Mouse (Mus musculus) right cerebral cortex, postnatal 36 days (tissue): Measurements from ENCODE around the gene Larp7.

Source experiments
- DNase-seq, 2 experiments: peaks; one replicate each; pipeline ENCODE4 v3.0.0; 2022; ENCODE audit warnings: low spot score in 2 of 2, mixed read lengths in 1 of 2

The Larp7 gene

GRCm38 (mm10) chr3:127511786-127512746 is 41.1 kb downstream of the Larp7 start:
- DNase-seq: no peak

DNA sequence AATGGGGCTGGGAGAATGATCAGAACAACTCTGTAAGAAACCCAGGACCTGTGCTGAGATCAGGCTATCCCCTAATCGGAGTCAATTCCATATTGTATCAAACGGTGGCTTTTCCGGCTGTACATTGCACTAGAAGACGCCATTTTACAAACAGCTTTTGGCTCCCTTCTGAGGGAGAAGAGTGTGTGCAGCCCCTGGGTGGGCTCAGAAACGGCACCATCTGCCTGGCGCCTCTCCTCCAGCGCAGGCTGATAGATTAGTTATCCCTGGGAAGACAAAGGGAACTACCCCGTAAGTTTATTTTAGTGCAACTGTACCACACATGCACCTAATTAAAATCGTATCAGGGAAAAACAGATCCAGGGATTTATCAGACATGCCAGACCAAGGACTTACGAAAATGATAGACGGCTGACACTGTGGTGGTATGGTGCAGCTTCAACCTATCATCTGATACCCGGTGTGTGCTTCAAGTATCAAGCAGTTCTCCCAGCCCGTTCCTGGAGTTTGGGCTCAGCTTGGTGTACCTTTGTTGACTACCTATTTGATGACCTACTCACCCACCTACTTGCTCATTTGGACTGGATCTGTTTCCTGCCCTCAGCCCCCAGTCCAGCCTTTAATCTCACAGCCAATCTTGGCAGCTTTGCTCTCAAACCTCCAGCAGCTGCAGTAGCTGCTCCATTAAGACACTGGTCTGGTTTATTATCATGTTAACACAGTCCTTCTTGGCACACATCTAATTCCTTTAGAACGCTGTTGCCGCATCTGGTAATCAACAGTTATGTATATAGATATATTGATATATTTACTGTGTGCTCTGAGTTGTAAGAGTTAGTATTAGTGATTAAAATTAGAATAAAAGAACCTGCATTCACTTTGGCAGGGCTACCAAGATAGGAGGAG is 45.0 kb downstream of the Larp7 start:
- no peak for DNase-seq

DNA sequence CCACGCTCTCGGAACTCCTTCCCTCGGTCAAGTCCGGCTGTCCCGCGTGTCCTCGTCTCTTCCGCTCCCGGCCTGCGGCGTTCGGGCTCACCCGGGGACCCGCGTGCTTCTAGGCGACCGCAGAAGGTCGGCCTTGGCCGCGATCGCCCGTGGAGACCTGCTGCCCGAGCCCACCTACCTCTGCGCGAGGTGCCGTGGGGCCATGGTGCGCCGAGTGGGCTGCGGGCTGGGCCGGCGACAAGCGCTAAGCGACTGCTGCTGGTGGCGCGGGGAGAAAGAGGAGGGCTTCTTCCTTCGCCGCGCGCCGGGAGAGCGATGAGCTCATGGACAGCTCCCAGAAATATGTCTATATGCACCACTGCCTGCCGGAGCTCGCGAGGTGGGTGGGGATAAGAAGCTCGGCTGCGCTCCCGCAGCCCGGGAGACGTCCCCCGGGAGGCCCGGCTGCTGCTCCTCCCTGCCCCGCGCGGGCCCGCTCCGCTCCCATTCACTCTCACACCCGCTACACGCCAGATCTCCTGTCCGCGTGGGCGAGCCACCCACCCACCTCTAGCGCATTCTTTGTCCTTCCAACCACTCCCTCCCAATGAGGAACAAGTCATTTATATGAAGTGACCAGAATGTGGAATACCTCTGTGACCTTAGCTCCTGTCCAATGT is 54.3 kb downstream of the Larp7 start, which contains the start of gene Ank2:
Ank2 (minus strand) TSS at position 609 of the 659 bp plus-strand sequence.
- peak; percentile 58 to 64 for DNase-seq

- peak; percentile 37 to 43 for DNase-seq
Measured at GRCm38 (mm10) chr3:127498197-127498741, 54.9 kb downstream of the Larp7 start.

DNA sequence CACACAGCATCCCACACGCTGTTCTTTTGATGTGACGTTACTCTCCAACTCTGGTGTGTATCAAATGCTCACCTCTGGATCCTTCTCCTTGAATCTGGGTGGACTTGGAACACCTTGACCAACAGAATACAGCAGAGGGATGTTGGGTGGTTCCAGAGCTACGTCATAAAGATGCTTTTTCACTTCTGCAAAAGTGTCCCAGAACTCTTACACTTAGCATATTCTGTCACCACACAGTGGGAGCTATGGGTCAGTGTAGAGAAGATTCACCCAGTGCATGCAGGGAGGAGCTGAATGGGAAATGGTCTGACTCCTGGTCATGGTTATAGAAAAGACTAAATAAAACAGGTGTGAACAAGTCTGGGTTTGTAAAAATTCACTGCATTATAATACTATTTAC is 60.5 kb downstream of the Larp7 start:
- DNase-seq: no peak

GRCm38 (mm10) chr3:127487302-127487701 is 65.8 kb downstream of the Larp7 start:
- DNase-seq: no peak
